Mouse (Mus musculus): ENCODE measurements at regions not wholly inside any gene's neighbourhood (a gene's known extent, or its start where the extent isn't known, plus 50 kb on each side); places are given as distances from the start of the nearest gene placed in this dataset.

- no peak for TF ChIP-seq CTCF (IDR thresholded peaks at IDR 0.05; ENCODE audit: low read depth)
- TF ChIP-seq EP300 (IDR thresholded peaks at IDR 0.05; ENCODE audit: low read depth): no peak
Measured at GRCm38 (mm10) chr14:16897747-16898544, 79.0 kb upstream of the Rarb start.
